In genomic region chr4:150588300-150588621, GRCm38 (mm10) we compare ENCODE assay signal across 19 mouse cellular contexts.
DNase-seq lines count a peak whose midpoint lies in the region; ATAC-seq and TF ChIP-seq lines count a peak whose summit lies in the region.
"Had no signal": no experiment of that assay in that cellular context is flagged by ENCODE, and none has a peak within 500 bp of the region (broad histone marks: within the 10 kb centered on the region; RNA-seq: fewer than 3 reads in every experiment).

No protein-coding gene starts in this region.

- DNase-seq in liver, adult 2 months (ENCODE audit: extremely low read depth, low read depth, low spot score): no peak
- DNase-seq in liver: no peak
- peak; percentile 16 for DNase-seq in T-cell, adult 2 months (ENCODE audit: low spot score)
- no peak for DNase-seq in liver, postnatal 0 days
- no peak for DNase-seq in heart, adult 11 months
- DNase-seq in ovary, postnatal 14 days (ENCODE audit: low spot score): no peak
- DNase-seq: adrenal gland, adult 8-10 months; cerebellum, adult 9-11 months; spleen, adult 18-20 months; thymus, postnatal 36 days had no signal

- 62% methylated on average over 2 of the region's 2 CpGs for WGBS in liver, adult 2 months
- WGBS in liver, postnatal 0 days (ENCODE audit: insufficient replicate concordance): 69% methylated on average over 2 of the region's 2 CpGs

- ATAC-seq in erythroid progenitor cell, adult 5-6 weeks (replicated peaks; ENCODE audit: low FRiP score, poor library complexity, severe bottlenecking): peak; percentile 52; the same call in 1 of the 2 replicates
- ATAC-seq in liver, postnatal 0 days: no peak
- ATAC-seq: forebrain, embryonic 15.5 days; midbrain, embryonic 15.5 days had no signal

- no peaks in the 10 kb centered on the region for H3K9me3 ChIP-seq in liver, postnatal 0 days (ENCODE audit: low read length)
- H3K9me3 ChIP-seq: embryonic facial prominence, embryonic 15.5 days; forebrain, embryonic 15.5 days; heart, embryonic 15.5 days; hindbrain, embryonic 10.5 days; megakaryocyte, embryonic 14.5 days; midbrain, embryonic 15.5 days; stomach, embryonic 15.5 days had no signal

- TF ChIP-seq EP300 in liver, postnatal 0 days (IDR thresholded peaks at IDR 0.05; ENCODE audit: low read depth): no peak

- no peaks in the 10 kb centered on the region for H3K27me3 ChIP-seq in liver, adult 2 months (ENCODE audit: control insufficient read depth, insufficient read depth, low read length)
- no peaks in the 10 kb centered on the region for H3K27me3 ChIP-seq in liver, postnatal 0 days (ENCODE audit: insufficient read depth, low read length)
- H3K27me3 ChIP-seq: embryonic facial prominence, embryonic 15.5 days; forebrain, embryonic 15.5 days; heart, embryonic 15.5 days; megakaryocyte, embryonic 14.5 days; midbrain, embryonic 15.5 days; stomach, embryonic 15.5 days had no signal

- peaks cover 50% of the 10 kb centered on the region for H3K4me1 ChIP-seq in liver, adult 2 months (ENCODE audit: control insufficient read depth, insufficient read depth, low read length)
- H3K4me1 ChIP-seq in liver, postnatal 0 days (ENCODE audit: insufficient read depth): peaks cover 77% of the 10 kb centered on the region

- H3K9ac ChIP-seq in liver, adult 2 months (ENCODE audit: low read depth, low read length): no peak overlapping the region
- H3K9ac ChIP-seq in liver, postnatal 0 days (replicated peaks): no peak overlapping the region
- H3K9ac ChIP-seq: embryonic facial prominence, embryonic 15.5 days; forebrain, embryonic 15.5 days; heart, embryonic 15.5 days; midbrain, embryonic 15.5 days; stomach, embryonic 15.5 days had no signal

- H3K36me3 ChIP-seq in liver, adult 2 months (ENCODE audit: control insufficient read depth, insufficient read depth, low read length): no peaks in the 10 kb centered on the region
- H3K36me3 ChIP-seq in liver, postnatal 0 days (replicated peaks; ENCODE audit: insufficient read depth, low read length): no peaks in the 10 kb centered on the region; the same call in 1 of the 2 replicates
- H3K36me3 ChIP-seq: embryonic facial prominence, embryonic 15.5 days; forebrain, embryonic 15.5 days; heart, embryonic 15.5 days; hindbrain, embryonic 10.5 days; midbrain, embryonic 15.5 days; stomach, embryonic 15.5 days had no signal

- no peak for TF ChIP-seq CTCF in liver, adult 2 months (IDR thresholded peaks at IDR 0.05; ENCODE audit: low read depth, low read length)
- no peak for TF ChIP-seq CTCF in liver, postnatal 0 days (IDR thresholded peaks at IDR 0.05; ENCODE audit: low read depth)

- H3K4me3 ChIP-seq in liver, adult 2 months (ENCODE audit: insufficient read depth, low read depth, low read length): no peak overlapping the region
- H3K4me3 ChIP-seq in liver, postnatal 0 days (ENCODE audit: low read depth, low read length): peak overlapping the region; percentile 33; the same call in 1 of the 2 replicates
- H3K4me3 ChIP-seq: embryonic facial prominence, embryonic 15.5 days; forebrain, embryonic 15.5 days; heart, embryonic 15.5 days; hindbrain, embryonic 10.5 days; left cerebral cortex, adult 2 months; midbrain, embryonic 15.5 days; stomach, embryonic 15.5 days had no signal

- H3K27ac ChIP-seq in liver, adult 2 months (replicated peaks; ENCODE audit: insufficient read depth, low read depth, low read length): 0 out of 2 replicates have a peak overlapping the region, but pooled peaks have one; percentile 12
- 0 out of 2 replicates have a peak overlapping the region, but pooled peaks have one; percentile 58 for H3K27ac ChIP-seq in liver, postnatal 0 days (ENCODE audit: low read depth)
- H3K27ac ChIP-seq: forebrain, embryonic 15.5 days; heart, embryonic 15.5 days; hindbrain, embryonic 10.5 days had no signal

- peaks cover 36% of the 10 kb centered on the region for H3K79me2 ChIP-seq in liver, adult 2 months (ENCODE audit: control insufficient read depth, insufficient read depth, low read length)

- no peak for TF ChIP-seq POLR2A in liver, adult 2 months (IDR thresholded peaks at IDR 0.05; ENCODE audit: extremely low read depth, insufficient read depth, low read length)

- peak overlapping the region; percentile 63 for H3K4me2 ChIP-seq in liver, postnatal 0 days (ENCODE audit: low read depth, low read length)
- H3K4me2 ChIP-seq: embryonic facial prominence, embryonic 15.5 days; forebrain, embryonic 15.5 days; heart, embryonic 15.5 days; midbrain, embryonic 15.5 days; stomach, embryonic 15.5 days had no signal
